Mouse (Mus musculus) layer of hippocampus, adult 18-20 months (tissue): ENCODE data around the gene Ints11. TPM values are rescaled to one million over a fixed set of nuclear protein-coding genes. Genes with fewer than 3 reads are reported as not detected.

Experiments
- DNase-seq, 2 experiments: peaks; one replicate each; pipeline ENCODE4 v3.0.0; 2022; ENCODE audit warnings: low spot score in 2 of 2
- total RNA-seq, 2 experiments: library from RNA; stranded (reverse); gene quantifications; 2 replicates each; pipeline ENCODE4 v1.2.3; 2021

The Ints11 gene
- total RNA-seq, 2 experiments from 2014 or later: 29.0 to 33.8 TPM

- peak; percentile 93 to 98 for DNase-seq
Observed at GRCm38 (mm10) chr4:155891551-155892001, 22.2 kb downstream of the Ints11 start, which contains the start of the genes Pusl1 and Acap3. Gene Pusl1 (minus strand): TSS chr4:155891781. Gene Acap3 (plus strand): TSS chr4:155891822.

DNA sequence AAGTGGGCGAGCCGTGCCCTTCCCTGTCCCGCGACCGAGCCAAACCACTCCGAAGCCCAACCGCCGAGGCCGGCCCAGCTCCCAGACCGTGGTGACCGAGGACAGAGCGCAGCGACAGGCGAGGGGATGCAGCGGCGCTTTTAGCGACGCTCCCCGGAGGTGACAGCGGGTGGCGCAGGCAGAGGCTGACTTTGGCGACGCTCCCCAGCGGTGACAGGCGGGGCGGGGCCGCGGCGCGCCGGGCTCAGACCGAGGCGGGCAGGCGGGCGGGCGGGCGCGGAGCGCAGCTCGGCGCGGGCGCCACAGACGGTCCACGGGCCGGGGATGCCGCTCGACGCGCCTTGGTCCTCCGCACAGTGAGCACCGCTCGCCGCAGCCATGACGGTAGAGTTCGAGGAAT is 22.7 kb downstream of the Ints11 start:
- DNase-seq: peak; percentile 79 to 88

- no peak for DNase-seq
Observed at GRCm38 (mm10) chr4:155892438-155893211, 23.3 kb downstream of the Ints11 start.

- no peak for DNase-seq
Observed at GRCm38 (mm10) chr4:155893212-155893690, 23.9 kb downstream of the Ints11 start.

- DNase-seq: peak; percentile 77
Observed at GRCm38 (mm10) chr4:155894311-155894881, 25.1 kb downstream of the Ints11 start.

GRCm38 (mm10) chr4:155895216-155895615 is 25.9 kb downstream of the Ints11 start:
- DNase-seq: peak; percentile 68 to 85

GRCm38 (mm10) chr4:155895826-155896225 is 26.5 kb downstream of the Ints11 start:
- DNase-seq: no peak

- DNase-seq: no peak
Observed at GRCm38 (mm10) chr4:155896461-155896860, 27.1 kb downstream of the Ints11 start.

DNA sequence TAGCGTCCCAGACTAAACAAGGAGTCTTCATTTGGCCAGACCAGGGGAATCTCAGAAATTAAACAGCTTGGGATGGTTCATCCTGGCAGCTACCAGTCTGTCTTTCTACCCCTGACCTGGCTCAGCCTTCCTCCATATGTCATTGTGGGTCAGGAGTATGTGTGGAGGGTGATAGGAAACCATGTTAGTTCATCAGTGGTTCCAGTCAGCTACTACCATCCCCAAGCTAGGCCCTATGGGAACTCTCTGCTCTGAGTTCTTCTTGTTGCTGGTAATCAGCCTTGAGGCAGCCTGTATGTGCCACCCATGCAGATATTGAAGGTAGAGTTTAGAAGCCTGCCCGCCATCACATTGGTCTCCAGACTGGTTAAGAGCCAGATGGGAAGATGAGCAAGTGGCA is 29.0 kb downstream of the Ints11 start:
- DNase-seq: no peak

- DNase-seq: no peak
Observed at GRCm38 (mm10) chr4:155899355-155899754, 30.0 kb downstream of the Ints11 start.

GRCm38 (mm10) chr4:155901205-155901604 is 31.9 kb downstream of the Ints11 start:
- DNase-seq: peak in 1 of 2 experiments; percentile 60

DNA sequence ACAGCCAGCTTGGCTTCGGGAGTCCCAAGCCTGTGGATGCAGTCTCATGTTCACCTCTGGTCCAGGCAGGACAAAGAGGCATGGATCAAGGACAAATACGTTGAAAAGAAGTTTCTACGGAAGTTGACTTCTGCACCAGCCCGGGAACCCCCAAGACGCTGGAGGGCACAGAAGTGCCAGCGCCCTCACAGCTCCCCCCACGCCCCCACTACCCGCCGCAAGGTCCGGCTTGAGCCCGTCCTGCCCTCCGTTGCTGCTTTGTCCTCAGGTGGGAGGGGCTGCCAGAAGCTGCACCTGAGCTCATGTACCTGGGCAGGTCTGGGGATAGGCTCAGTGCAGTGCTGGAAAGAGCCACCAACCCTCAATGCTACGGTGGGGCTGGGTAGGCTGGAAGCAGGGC is 33.9 kb downstream of the Ints11 start:
- no peak for DNase-seq

DNA sequence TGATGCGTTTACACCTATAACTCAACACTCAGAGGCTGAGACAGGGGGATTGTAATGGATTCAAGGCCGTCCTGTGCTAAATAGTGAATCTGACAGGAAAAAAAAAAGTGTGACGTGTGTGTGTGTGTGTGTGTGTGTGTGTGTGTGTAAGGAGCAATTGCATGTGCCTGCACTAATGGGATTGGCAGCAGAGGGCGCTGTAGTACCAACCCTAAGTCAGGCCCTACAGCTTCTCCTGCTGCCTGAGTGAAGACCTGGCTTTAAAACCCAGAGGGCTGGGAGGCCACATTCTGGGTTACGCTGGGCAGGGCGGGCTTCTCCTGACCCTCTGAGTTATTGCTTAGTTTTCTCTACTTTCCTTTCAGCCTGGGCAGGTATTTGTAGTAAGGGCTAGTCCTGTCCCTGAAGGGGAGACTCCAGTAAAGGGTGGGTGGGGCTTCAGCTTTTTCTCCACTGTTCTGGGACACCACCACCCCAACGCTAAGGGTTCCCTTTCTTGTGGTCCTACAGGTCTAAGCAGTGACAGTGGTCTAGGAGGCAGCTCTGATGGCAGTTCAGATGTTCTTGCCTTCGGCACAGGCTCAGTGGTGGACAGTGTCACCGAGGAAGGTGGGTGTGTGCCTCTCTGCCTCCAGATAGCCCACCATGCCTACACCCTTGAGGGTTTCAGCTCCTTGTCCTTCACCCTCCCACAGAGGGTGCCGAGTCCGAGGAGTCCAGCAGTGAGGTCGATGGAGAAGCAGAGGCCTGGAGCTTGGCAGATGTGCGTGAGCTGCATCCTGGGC is 35.2 kb downstream of the Ints11 start:
- DNase-seq: peak in 1 of 2 experiments; percentile 22

DNA sequence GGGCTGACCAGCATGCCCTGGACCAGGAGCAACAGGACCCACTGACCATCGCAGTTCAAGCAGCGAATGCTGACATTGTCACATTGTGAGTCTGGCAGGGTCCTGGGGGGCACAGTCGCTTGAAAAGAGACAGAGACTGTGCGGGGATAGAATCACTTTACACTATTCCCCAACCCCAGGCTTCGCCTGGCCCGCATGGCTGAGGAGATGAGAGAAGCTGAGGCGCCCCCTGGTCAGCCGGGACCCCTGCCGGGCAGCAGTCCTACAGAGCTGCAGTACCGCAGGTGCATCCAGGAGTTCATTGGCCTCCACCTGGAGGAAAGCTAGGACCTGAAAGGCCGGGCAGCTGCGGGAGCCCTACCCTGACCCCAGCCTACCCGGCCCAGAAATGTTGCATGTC is 36.3 kb downstream of the Ints11 start:
- peak in 1 of 2 experiments; percentile 0 for DNase-seq

GRCm38 (mm10) chr4:155906125-155906524 is 36.8 kb downstream of the Ints11 start:
- peak in 1 of 2 experiments; percentile 1 for DNase-seq

DNA sequence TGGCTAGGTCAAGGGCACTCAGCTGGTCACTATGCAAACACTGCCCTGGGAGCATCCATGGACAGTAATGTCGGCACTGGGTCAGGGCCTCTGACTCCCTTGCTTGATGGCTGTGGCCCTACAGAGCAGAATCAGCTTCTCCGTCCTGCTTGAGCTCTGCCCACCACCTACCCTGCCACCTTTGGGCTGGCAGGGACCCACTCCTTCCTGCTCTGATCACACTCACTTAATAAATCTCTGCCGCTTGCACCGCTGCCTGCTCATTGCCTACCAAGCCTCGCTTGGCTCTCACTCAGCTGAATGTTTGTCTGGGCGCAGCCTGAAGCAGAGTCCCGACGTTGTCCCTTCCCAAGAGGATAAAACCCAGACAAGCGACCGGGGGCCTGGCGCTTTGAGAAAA is 37.7 kb downstream of the Ints11 start:
- peak in 1 of 2 experiments; percentile 0 for DNase-seq

DNA sequence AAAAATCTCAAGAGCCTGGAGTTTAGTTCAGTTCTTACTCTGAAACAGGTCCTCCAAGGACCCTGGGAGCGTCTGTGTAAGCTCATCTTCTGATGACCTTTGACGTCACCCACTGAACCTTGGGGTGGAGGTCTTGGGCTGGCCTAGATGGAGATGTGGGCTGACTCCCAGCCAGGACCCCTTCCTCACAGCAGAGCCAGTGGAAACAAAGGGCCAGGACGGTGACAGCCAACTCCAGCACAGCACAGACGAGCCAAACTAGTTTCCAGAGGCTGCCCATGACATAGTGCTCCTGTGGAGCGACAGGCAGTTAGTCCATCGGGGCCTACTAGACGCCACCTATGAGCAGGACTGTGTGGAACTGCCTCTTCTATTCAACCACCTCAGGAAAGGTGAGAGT is 38.9 kb downstream of the Ints11 start:
- peak in 1 of 2 experiments; percentile 0 for DNase-seq

- DNase-seq: peak in 1 of 2 experiments; percentile 2
Observed at GRCm38 (mm10) chr4:155908751-155909150, 39.4 kb downstream of the Ints11 start.

GRCm38 (mm10) chr4:155932031-155932430 is 62.7 kb downstream of the Ints11 start:
- DNase-seq: no peak
